Mouse (Mus musculus) megakaryocyte, embryonic 14.5 days (primary cell): ENCODE results near the gene Cubn.

Experiments used
- FLI1 ChIP-seq: IDR thresholded peaks from 2 replicates; pipeline ENCODE4 v1.6.1; 2012; ENCODE audit warnings: low read length, inconsistent platforms, mixed read lengths
- GATA1 ChIP-seq: IDR thresholded peaks from 3 replicates; pipeline ENCODE4 v1.6.1; 2012; ENCODE audit warnings: mixed read lengths, low read length, inconsistent platforms, borderline replicate concordance

DNA sequence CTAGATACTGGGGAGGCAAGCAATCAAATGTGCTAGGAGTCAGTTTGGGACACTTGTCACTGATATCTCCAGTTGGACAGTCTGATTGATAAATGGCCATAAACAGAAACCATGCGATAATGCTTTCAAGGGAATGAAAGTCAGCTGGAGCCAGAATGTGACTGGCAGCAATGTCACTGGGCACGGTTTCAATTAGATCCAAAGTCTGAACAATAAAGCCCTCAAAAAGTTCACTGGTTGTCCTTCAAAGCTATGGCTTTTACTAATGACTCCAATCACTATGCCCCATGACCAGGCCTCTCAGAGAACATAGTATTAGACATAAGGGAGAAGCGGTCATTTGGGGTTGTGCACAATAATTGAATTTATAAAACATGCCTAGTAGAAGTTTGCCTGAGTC, 7.0 kb downstream of the Cubn start:
- no peak for TF ChIP-seq FLI1
- TF ChIP-seq GATA1: no peak
